Mouse (Mus musculus) brain, embryonic 14.5 days (tissue): ENCODE results near the gene Ncbp2. TPM values are rescaled to one million over a fixed set of nuclear protein-coding genes. Genes with fewer than 3 reads are reported as not detected.

Experiments used
- DNase-seq: peaks from one replicate; pipeline ENCODE4 v3.0.0-alpha.2; 2011; ENCODE audit warnings: low read depth
- CTCF ChIP-seq: fragments of 200-500 bp; IDR thresholded peaks from 2 replicates; pipeline ENCODE4 v1.5.1; 2012; ENCODE audit warnings: inconsistent platforms, mild to moderate bottlenecking, moderate library complexity, borderline replicate concordance; ENCODE audit not compliant: insufficient read depth, insufficient read length; ENCODE audit errors: extremely low read depth
- POLR2A ChIP-seq: fragments of 200-500 bp; IDR thresholded peaks from 2 replicates; pipeline ENCODE4 v1.6.1; 2012; ENCODE audit warnings: mild to moderate bottlenecking, inconsistent platforms, borderline replicate concordance; ENCODE audit not compliant: poor library complexity, insufficient read depth, insufficient read length, severe bottlenecking; ENCODE audit errors: extremely low read depth
- polyA plus RNA-seq: library from polyadenylated mRNA; depleted of rRNA; stranded (reverse); fragments of >200 nt; gene quantifications from 2 replicates; pipeline ENCODE4 v1.2.3, GENCODE M21; 2012; rRNA removed

Ncbp2 gene
- polyA plus RNA-seq = 77.3 and 93.8 TPM in 2 replicates

- DNase-seq = peak; percentile 99
- TF ChIP-seq POLR2A = peak; percentile 92
- no peak for TF ChIP-seq CTCF
These were observed at the start of gene Ncbp2, which contains the start of gene 0610012G03Rik for GRCm38 (mm10) chr16:31948345-31948774. TSS of gene Ncbp2 (plus strand) at chr16:31948513. TSS of gene 0610012G03Rik (minus strand) at chr16:31948494.

- peak; percentile 84 for DNase-seq
- no peak for TF ChIP-seq POLR2A
- no peak for TF ChIP-seq CTCF
These were observed 49.6 kb upstream of the Ncbp2 start for GRCm38 (mm10) chr16:31898546-31899326.

- no peak for TF ChIP-seq CTCF
- TF ChIP-seq POLR2A = no peak
These were observed 46.4 kb upstream of the Ncbp2 start for GRCm38 (mm10) chr16:31901886-31902285.

GRCm38 (mm10) chr16:31903239-31903638, 45.1 kb upstream of the Ncbp2 start:
- no peak for DNase-seq
- TF ChIP-seq CTCF = no peak
- no peak for TF ChIP-seq POLR2A

More at GRCm38 (mm10) chr16:31901886-31902285, 46.4 kb upstream of the Ncbp2 start:
- no peak for DNase-seq

GRCm38 (mm10) chr16:31905331-31905730, 43.0 kb upstream of the Ncbp2 start:
- no peak for TF ChIP-seq POLR2A
- peak; percentile 28; the same call in 1 of the 2 replicates for TF ChIP-seq CTCF
- no peak for DNase-seq

GRCm38 (mm10) chr16:31905891-31906825, 42.2 kb upstream of the Ncbp2 start:
- DNase-seq = peak; percentile 52
- TF ChIP-seq CTCF = no peak
- TF ChIP-seq POLR2A = no peak

GRCm38 (mm10) chr16:31906896-31907295, 41.4 kb upstream of the Ncbp2 start:
- DNase-seq = peak; percentile 38
- no peak for TF ChIP-seq CTCF
- TF ChIP-seq POLR2A = no peak

GRCm38 (mm10) chr16:31908959-31909358, 39.4 kb upstream of the Ncbp2 start:
- TF ChIP-seq POLR2A (no peak), CTCF (no peak)
- DNase-seq = no peak

GRCm38 (mm10) chr16:31910281-31910847, 37.9 kb upstream of the Ncbp2 start:
- no peak for DNase-seq
- TF ChIP-seq CTCF = no peak
- no peak for TF ChIP-seq POLR2A

- TF ChIP-seq POLR2A (no peak), CTCF (no peak)
These were observed 30.5 kb upstream of the Ncbp2 start for GRCm38 (mm10) chr16:31917776-31918175.

More at GRCm38 (mm10) chr16:31917776-31918175, 30.5 kb upstream of the Ncbp2 start:
- no peak for DNase-seq
